Mouse (Mus musculus) olfactory bulb, adult 2 months (tissue): ENCODE measurements around the gene Yipf1.

Experiments used
- CTCF ChIP-seq: fragments of 200-500 bp; IDR thresholded peaks from 2 replicates; pipeline ENCODE4 v1.5.1; 2012; ENCODE audit warnings: low read depth, mild to moderate bottlenecking, low read length, moderate library complexity; ENCODE audit not compliant: insufficient read depth
- POLR2A ChIP-seq: fragments of 200-500 bp; IDR thresholded peaks from 2 replicates; pipeline ENCODE4 v1.6.1; 2012; ENCODE audit warnings: mild to moderate bottlenecking, low read depth, low read length, moderate library complexity; ENCODE audit not compliant: insufficient read depth

- no peak for TF ChIP-seq CTCF
- no peak for TF ChIP-seq POLR2A
These were observed 39.7 kb upstream of the Yipf1 start for GRCm38 (mm10) chr4:107274511-107274910.
